Mouse (Mus musculus): ENCODE data around the gene Ripor2.

Ripor2 gene

DNA sequence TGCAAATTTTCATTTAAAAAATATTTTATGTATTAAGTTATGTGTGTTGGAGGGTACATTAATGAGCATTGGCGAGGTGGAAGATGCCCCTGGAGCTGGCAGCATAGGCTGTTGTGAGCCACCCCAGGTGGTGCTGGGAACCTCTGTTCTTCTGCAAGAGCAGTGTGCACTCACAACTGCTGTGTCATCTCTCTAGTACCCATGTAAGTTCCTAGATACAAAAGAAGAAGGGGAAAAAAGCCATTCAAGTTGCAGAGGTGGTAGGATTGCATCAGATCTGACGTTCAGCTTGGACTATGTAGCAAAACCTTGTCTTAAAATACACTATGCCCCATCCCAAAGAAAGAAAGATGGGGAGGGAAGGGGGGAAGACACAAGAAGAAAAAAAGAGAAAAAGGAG, 65.5 kb downstream of the Ripor2 start:
- no peak for DNase-seq (ENCODE audit: low read depth)

DNA sequence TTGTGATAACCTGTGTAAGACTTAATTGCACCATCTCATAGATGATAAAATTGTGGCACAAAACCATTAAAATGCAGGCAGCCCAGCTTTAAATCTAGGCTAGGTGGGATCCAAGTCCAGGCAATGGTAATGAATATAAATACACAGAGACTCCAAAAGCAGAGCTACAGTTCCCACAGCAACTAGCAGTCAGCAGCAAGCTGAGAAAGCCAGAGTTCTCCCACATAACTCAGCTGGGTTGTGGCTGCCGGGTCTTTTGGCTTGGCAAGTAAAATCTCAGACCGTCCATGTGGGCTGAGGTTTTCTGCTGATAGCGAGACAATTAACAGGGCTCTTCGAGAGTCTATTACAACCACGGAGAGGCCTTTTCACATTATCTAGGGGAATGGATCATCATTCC, 66.0 kb downstream of the Ripor2 start:
- no peak for DNase-seq (ENCODE audit: low read depth)

DNA sequence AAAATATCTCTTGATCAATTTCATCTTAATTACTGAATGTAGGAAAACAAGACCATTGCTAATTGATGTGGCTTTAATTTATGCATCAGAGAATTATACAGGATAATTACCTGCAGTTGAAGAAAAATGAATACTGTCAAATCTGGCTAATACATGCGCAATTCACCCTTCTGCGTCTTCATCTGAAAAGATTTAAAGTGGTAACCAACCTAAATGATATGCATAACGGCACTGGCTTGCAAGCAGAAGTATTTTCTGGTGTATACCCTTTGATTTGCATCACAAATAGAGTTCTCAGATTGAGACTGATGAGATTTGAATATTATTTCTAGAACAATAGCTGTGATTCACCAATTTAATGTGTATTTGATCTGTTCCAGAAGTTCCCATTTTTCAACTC, 66.7 kb downstream of the Ripor2 start:
- no peak for DNase-seq (ENCODE audit: low read depth)

DNA sequence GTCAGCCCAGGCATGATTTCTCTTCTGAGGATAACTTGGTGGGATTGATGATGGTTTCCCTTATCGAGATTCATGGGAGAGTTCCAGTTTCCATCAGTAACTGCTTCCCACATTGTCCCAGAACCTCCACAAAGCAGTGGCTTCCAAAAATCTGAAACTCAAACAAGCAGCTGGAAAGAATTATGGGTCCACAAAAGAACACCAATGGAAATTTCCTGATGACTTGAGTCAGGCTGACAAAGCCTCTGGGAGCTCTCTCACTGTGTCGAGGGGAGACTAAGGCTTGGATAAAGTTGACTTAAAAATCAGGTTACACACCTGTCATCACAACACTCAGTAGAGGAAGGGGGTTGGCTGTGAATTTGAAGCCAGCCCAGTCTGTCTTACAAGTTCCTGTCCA, 67.1 kb downstream of the Ripor2 start:
- DNase-seq (ENCODE audit: low read depth): no peak

DNA sequence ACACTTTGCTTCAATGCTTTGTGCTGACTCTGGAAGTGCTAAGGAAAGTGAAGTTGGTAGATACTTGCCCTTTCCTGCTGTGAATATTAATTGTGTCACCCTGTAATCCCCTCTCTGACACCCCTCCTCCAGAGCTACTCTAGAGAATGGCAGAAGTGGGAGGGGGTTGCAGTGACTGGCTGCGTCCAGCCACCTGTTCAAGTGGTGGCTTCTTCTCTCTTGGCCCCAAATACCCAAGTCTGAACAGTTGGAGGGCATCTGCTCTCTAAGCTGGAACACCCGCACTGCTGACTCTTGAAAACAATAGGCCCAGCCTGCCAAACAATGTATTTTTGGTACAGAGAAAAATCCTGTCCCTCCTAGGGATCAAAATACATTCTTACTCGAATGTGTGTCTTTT, 69.0 kb downstream of the Ripor2 start:
- no peak for DNase-seq (ENCODE audit: low read depth)

GRCm38 (mm10) chr13:24654919-24655635, 73.1 kb downstream of the Ripor2 start:
- DNase-seq (ENCODE audit: low read depth): peak; percentile 51

- DNase-seq (ENCODE audit: low read depth): no peak
Measured at GRCm38 (mm10) chr13:24656719-24657497, 74.9 kb downstream of the Ripor2 start.

GRCm38 (mm10) chr13:24666763-24667162, 84.8 kb downstream of the Ripor2 start:
- DNase-seq (ENCODE audit: low read depth): no peak

DNA sequence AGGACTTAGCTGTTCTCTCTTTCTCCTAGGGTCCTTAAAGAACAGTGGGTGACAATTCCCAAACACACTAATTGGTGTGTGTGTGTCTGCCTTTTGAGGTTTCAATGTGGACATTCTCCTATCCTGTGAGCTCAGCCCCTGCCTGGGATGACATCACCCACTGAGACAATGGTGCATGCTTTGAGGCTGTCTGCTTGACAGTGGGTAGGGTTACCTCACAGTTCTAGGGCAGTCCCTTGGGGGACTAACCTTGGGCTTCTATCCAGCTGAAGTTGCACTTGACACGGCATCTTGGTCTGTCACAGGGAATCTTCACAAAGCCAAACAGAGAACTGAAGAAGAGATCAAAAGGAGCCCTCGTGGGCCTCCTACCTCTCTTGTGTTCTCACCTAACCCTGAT, 86.6 kb downstream of the Ripor2 start:
- DNase-seq (ENCODE audit: low read depth): no peak

GRCm38 (mm10) chr13:24670676-24671075, 88.7 kb downstream of the Ripor2 start:
- no peak for DNase-seq (ENCODE audit: low read depth)

- no peak for DNase-seq (ENCODE audit: low read depth)
Measured at GRCm38 (mm10) chr13:24679027-24679680, 97.2 kb downstream of the Ripor2 start.

- DNase-seq (ENCODE audit: low read depth): no peak
Measured at GRCm38 (mm10) chr13:24680951-24681350, 99.0 kb downstream of the Ripor2 start.

- DNase-seq (ENCODE audit: low read depth): peak; percentile 84
Measured at GRCm38 (mm10) chr13:24682346-24682745, 100.4 kb downstream of the Ripor2 start.

DNA sequence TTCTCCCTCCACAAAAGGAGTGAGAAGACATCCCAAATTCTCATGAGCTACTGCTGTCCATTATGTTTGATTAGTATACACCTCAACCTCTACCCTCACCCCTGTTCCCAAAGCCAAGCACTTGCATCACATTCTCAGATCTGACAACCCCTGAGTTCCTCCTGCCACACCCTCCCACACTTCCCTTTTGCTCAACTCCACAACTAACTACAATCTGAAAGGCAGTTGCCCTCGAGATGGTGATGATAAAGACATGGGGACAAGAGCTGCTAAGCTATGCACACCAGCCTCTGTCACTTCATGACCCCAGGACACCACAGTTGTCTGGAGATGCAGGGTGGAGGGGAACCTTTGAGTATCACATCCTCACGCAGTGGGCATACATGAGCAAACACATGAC, 102.5 kb downstream of the Ripor2 start:
- peak; percentile 54 for DNase-seq (ENCODE audit: low read depth)

DNA sequence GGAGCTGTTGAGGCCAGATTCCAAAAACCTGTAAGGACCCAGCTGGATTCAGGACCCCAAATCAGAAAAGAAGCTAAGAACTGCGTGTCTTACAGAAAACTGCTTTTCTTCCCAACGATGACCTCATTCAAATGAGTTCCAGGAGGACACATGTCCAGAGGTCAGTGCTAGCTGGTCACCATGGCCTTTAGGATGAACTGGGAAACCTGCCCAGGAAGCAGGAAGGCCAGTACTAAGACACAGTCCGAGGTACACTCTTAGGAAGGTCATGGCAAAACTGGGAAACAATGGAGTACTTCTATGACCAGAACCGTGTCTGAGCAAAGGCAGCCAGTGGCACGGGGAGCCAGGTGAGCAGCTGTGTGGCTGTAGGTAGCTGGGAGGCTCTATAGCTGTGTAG, 103.9 kb downstream of the Ripor2 start:
- DNase-seq (ENCODE audit: low read depth): no peak

GRCm38 (mm10) chr13:24686705-24687665, 105.0 kb downstream of the Ripor2 start:
- DNase-seq (ENCODE audit: low read depth): peak; percentile 90

DNA sequence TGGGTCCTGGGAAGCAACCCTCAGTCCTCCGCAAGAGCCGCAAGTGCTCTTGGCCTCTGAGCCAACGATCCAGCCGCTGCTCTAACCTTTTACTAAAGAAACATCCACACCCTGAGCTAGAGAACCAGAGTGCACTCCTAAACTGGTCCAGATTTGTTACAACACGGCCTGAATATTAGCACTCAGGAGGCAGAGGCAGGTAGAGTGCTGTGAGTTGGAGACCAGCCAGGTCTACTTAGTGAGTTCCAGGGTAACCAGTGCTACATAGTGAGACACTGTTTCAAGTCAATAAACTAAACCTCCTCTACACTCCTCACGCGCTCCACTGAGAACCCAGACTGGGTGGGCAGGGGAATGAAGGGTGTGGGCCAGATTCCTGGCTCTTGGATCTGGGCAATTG, 111.3 kb downstream of the Ripor2 start:
- DNase-seq (ENCODE audit: low read depth): no peak

DNA sequence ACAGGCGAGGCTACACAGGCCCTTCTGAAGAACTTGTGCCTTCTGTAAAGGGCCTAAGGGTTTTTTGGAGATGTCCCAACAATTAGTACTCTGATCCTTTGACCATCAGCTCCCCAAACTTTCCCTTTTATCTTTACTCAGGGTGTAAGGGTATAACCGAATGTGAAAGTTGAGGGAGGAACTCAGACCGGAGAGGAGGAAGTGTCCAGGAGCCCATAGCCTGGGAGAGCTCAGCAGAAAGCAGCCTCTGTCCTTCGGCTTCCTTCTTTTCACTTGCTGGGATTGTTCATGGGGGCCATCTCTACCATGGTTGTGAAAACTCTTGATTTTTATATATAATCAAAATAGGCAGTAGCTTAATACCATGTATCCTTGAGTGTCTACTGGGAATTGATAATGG, 116.8 kb downstream of the Ripor2 start:
- DNase-seq (ENCODE audit: low read depth): no peak

- DNase-seq (ENCODE audit: low read depth): no peak
Measured at GRCm38 (mm10) chr13:24702128-24702527, 120.1 kb downstream of the Ripor2 start.

GRCm38 (mm10) chr13:24709656-24710396, 127.8 kb downstream of the Ripor2 start:
- DNase-seq (ENCODE audit: low read depth): no peak

GRCm38 (mm10) chr13:24710968-24711367, 129.0 kb downstream of the Ripor2 start:
- no peak for DNase-seq (ENCODE audit: low read depth)

Measured in induced T-regulatory cell, adult 2 months (primary cell).